Mouse (Mus musculus) megakaryocyte-erythroid progenitor cell, adult 5 weeks (primary cell): Measurements from ENCODE around the gene Rnft2. TPM values are rescaled to one million over a fixed set of nuclear protein-coding genes. Genes with fewer than 3 reads are reported as not detected.

Experiments used
- polyA plus RNA-seq: library from polyadenylated mRNA; stranded (reverse); fragments of >175 nt; gene quantifications from 2 replicates; pipeline ENCODE4 v1.2.3, GENCODE M21; 2012

The Rnft2 gene
- 0.42 TPM in 1 of 2 replicates, not detected in the other for polyA plus RNA-seq

DNA sequence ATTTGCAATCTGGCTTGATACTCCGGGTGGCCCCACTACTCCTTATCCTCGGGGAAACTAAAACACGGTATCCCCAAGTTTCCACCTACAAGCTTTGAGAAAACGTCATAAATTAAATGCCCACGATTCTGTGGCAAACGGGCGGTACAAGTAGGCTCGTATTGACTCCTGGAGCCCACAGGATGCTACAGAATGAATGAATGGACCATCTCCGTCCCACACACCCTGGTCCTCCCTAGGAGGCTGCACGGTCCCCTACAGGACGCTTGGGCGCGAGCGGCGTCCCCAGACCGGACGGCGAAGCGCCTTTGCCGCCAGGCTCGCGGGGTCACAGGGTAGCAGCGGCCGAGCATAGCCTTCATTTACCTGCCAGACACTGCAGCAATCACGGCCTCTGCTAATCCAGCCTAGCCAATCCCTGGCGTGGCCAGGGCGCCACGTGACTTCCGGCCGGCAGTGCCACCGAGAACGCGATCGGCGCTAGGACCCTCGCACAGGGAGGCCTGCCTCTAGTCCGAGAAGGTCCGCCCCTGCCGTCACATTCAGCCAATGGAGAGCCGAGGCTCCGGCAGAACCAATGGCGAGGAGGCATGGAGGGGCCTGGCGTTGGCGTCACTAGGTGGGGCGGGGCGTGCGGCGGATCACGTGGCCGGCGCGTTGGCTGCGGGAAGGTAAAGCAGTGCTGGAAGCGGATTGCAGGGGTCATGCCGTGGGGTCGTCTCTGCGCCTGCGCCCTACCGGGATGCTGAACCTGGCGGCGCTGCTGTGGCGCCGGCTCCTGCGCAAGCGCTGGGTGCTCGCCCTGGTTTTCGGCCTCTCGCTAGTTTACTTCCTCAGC lies at the start of gene Rnft2, which contains the start of gene 2410131K14Rik:
TSS of gene Rnft2 (minus strand) at position 511 of the 838 bp plus-strand sequence.
TSS of gene 2410131K14Rik (plus strand) at position 622 of the 838 bp plus-strand sequence.

DNA sequence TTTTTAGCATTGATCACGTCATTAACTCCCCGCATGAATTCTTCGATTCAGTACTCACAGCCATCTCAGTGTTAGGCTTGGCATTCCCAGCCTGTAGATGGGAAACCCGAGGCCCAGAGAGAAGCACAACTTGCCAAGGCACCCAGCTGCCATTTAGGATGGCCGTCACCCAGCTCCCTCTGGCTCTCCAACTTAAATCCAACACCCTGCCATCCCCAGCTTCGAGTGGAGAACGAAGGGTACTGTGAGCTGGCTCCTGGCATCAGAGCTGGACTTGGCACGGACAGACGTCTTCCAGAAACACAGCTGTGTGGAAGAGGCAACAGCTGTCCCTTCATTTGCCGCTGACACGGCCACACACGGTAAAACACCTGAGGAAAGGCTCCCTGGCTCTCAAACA lies 80.3 kb downstream of the Rnft2 start, which contains the start of gene Hrk:
TSS of gene Hrk (plus strand) at position 68 of the 400 bp plus-strand sequence.

GRCm38 (mm10) chr5:118154839-118155564 lies 89.9 kb downstream of the Rnft2 start, which contains the start of gene Fbxw8:
TSS of gene Fbxw8 (minus strand) at chr5:118155464.

Other genes starting within 250 kb of the Rnft2 start
- 0.84 and 1.5 TPM in 2 replicates for gene Tesc, start 217.4 kb downstream of the Rnft2 start, polyA plus RNA-seq
- 21.4 and 22.0 TPM in 2 replicates for gene Fbxw8, start 89.7 kb downstream of the Rnft2 start, polyA plus RNA-seq
- gene Hrk, start 80.5 kb downstream of the Rnft2 start, polyA plus RNA-seq: not detected in 2 replicates
- 1.2 and 1.3 TPM in 2 replicates for gene 2410131K14Rik, start 111 bp upstream of the Rnft2 start, polyA plus RNA-seq